Mouse (Mus musculus) embryonic facial prominence, embryonic 14.5 days (tissue): ENCODE data around the gene 6430550D23Rik. TPM values are rescaled to one million over a fixed set of nuclear protein-coding genes. Genes with fewer than 3 reads are reported as not detected.

Experiments
- ATAC-seq: fragments of 200-750 bp; cut with Nextera tagmentation; 2 replicates; pipeline ENCODE4 v1.8.0; 2017; ENCODE audit warnings: low read depth, moderate number of reproducible peaks, moderate TSS enrichment
- DNase-seq: peaks from one replicate; pipeline ENCODE4 v3.0.0-alpha.2; 2015; ENCODE audit warnings: low spot score
- H3K27ac ChIP-seq: fragments of 300-500 bp; sonication (generic); replicated peaks from 2 replicates; pipeline ENCODE4 v1.5.1; 2014; ENCODE audit warnings: low read depth, mild to moderate bottlenecking, low read length, moderate library complexity
- H3K27me3 ChIP-seq: fragments of 300-500 bp; sonication (generic); replicated peaks from 2 replicates; pipeline ENCODE4 v1.6.1; 2014; ENCODE audit warnings: low read length; ENCODE audit not compliant: control insufficient read depth, insufficient read depth
- H3K36me3 ChIP-seq: fragments of 300-500 bp; sonication (generic); 2 replicates; pipeline ENCODE4 v1.6.1; 2014; ENCODE audit warnings: low read length, mixed read lengths; ENCODE audit not compliant: control insufficient read depth, insufficient read depth
- H3K4me1 ChIP-seq: fragments of 300-500 bp; sonication (generic); 2 replicates; pipeline ENCODE4 v1.6.1; 2014; ENCODE audit warnings: antibody characterized with exemption, low read length; ENCODE audit not compliant: control insufficient read depth, insufficient read depth
- H3K4me2 ChIP-seq: fragments of 300-500 bp; sonication (generic); 2 replicates; pipeline ENCODE4 v1.6.1; 2014; ENCODE audit warnings: low read depth, mild to moderate bottlenecking, low read length, moderate library complexity, mixed read lengths
- H3K4me3 ChIP-seq: fragments of 300-500 bp; sonication (generic); 2 replicates; pipeline ENCODE4 v1.5.1; 2014; ENCODE audit warnings: low read depth, mild to moderate bottlenecking, low read length
- H3K9ac ChIP-seq: fragments of 300-500 bp; sonication (generic); 2 replicates; pipeline ENCODE4 v1.6.1; 2014; ENCODE audit warnings: low read depth, mild to moderate bottlenecking, low read length, moderate library complexity, mixed read lengths
- H3K9me3 ChIP-seq: fragments of 300-500 bp; sonication (generic); 2 replicates; pipeline ENCODE4 v1.6.1; 2016; ENCODE audit warnings: low read length; ENCODE audit not compliant: control insufficient read depth
- WGBS: fragments of 180-500 bp; shearing (Covaris S2); extraction: QIAGEN DNeasy Blood & Tissue Kit; methylation state at CpG from one replicate; pipeline ENCODE4 v1.1.7; 2014; 5-methylcytosine and 5-hydroxymethylcytosine counted together
- polyA plus RNA-seq: library from polyadenylated mRNA; unstranded; fragments of >200 nt; fragmentation: Nextera tagmentation; extraction: Ambion mirVana; gene quantifications from 2 replicates; pipeline ENCODE4 v1.2.1, GENCODE M21; 2014

The 6430550D23Rik gene
- polyA plus RNA-seq, 1 experiment from 2014 or later, result 1.4 TPM

- Histone ChIP-seq H3K4me1 (no peaks in the 10 kb centered on the region), H3K9ac (no peak overlapping the region), H3K4me2 (no peak overlapping the region), H3K4me3 (no peak overlapping the region), H3K36me3 (peaks cover 91% of the 10 kb centered on the region), H3K27ac (no peak overlapping the region), H3K9me3 (no peaks in the 10 kb centered on the region), H3K27me3 (no peaks in the 10 kb centered on the region)
- ATAC-seq (no peak), DNase-seq (no peak)
- 85% methylated on average over 6 of the region's 6 CpGs for WGBS
Measured at GRCm38 (mm10) chr2:155973348-155973747, 34.4 kb downstream of the 6430550D23Rik start.

- Histone ChIP-seq H3K27ac (no peak overlapping the region), H3K27me3 (no peaks in the 10 kb centered on the region), H3K4me2 (no peak overlapping the region), H3K9me3 (no peaks in the 10 kb centered on the region), H3K4me3 (no peak overlapping the region), H3K4me1 (no peaks in the 10 kb centered on the region), H3K9ac (no peak overlapping the region), H3K36me3 (peaks cover 69% of the 10 kb centered on the region)
- 55% methylated on average over 1 of the region's 1 CpGs for WGBS
- DNase-seq (peak; percentile 66), ATAC-seq (no peak)
Measured at GRCm38 (mm10) chr2:155962991-155963390, 44.8 kb downstream of the 6430550D23Rik start.

DNA sequence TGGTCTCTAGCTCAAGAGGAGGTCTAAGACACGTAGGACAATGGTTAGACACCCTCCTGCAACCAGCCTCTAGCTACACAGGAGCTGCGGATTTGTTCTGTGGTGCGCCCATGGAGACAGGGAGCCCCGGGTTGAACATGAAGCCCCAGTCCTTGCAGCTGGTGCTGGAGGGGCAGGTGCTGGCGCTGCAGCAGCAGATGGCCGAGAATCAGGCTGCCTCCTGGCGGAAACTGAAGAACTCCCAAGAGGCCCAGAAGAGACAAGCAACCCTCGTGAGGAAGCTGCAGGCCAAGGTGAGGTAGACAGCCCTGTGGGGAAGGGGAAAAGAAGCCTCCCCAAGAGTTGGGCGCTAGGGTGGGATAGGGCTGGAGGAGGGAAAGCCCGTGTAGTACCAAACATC lies 45.9 kb downstream of the 6430550D23Rik start:
- peaks cover 58% of the 10 kb centered on the region for H3K36me3 ChIP-seq
- H3K9ac ChIP-seq, result no peak overlapping the region
- H3K27ac ChIP-seq, result no peak overlapping the region
- H3K4me3 ChIP-seq, result no peak overlapping the region
- DNase-seq, result peak; percentile 64
- peak; percentile 41; the same call in 1 of the 2 replicates for ATAC-seq
- WGBS, result 78% methylated on average over 10 of the region's 10 CpGs
- H3K9me3 ChIP-seq, result no peaks in the 10 kb centered on the region
- no peak overlapping the region for H3K4me2 ChIP-seq
- H3K4me1 ChIP-seq, result 0 out of 2 replicates have a peak, but pooled peaks cover 5% of the 10 kb centered on the region
- H3K27me3 ChIP-seq, result no peaks in the 10 kb centered on the region

DNA sequence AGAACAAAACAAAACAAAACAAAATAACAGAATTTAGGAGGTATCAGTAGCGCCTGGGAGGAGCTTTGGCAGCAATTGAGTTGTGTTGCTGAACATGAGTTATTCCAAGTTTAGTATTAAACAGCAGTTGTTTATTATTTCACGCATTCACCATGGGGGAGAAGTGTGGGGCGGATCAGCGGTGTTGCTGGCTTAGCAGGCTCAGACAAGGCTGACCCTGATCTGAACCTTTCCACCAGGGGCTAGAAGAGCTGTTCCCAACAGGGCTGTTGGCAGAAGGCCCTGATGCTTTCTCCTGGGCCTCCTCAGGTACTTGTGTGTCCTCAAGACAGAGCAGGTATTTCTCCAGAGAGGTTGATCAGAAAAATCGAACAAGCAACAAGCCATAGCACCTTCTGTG lies 47.8 kb downstream of the 6430550D23Rik start:
- Histone ChIP-seq H3K4me2 (no peak overlapping the region), H3K9ac (no peak overlapping the region), H3K4me3 (no peak overlapping the region), H3K27ac (no peak overlapping the region), H3K9me3 (no peaks in the 10 kb centered on the region), H3K4me1 (0 out of 2 replicates have a peak, but pooled peaks cover 5% of the 10 kb centered on the region), H3K36me3 (peaks cover 41% of the 10 kb centered on the region), H3K27me3 (no peaks in the 10 kb centered on the region)
- no peak for ATAC-seq
- 80% methylated on average over 5 of the region's 5 CpGs for WGBS
- DNase-seq, result peak; percentile 30

DNA sequence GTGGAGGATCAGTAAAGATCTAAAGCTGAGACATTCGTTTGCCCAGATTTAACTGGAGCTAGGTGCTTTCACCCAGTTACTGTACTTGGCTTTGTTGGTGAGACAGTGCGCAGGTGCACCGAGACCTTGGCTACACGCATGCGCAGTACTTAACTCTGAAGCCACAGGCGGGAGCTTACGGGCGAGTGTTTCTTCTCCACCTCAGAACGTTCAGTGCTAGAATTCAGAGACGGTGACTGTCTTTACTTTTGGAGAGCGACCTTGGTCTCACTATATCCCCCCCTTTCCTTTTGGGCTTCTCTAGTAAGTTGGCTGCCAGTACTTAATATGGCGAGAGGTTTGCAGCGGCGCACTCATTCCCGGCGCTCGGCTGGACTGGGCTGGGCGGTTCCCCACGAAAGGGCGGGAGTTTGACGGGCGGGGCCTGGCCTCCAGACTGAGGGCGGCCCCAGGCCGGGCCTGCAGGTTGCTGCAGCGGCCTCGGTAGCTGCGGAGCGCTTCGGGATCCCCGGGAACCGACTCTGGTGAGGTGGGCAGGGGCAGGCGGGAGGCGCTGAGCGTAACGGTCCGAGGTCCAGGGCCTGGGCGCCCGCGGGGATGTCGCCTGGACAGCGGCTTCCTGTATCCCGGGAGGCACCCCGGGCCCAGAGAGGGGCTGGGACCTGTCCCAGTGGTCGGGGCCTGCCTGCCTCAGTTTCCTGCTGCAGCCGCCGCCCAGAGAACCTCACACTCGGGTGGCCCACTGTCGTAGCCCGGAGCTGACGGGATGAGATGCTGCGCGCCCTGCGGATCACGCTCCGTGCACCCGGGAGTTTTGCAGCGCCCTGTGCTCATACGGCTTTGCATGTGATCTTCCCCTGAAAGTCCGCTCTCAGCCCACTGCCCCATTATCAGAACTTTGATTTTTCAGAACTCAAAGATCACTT lies 51.4 kb downstream of the 6430550D23Rik start, which contains the start of gene Cep250:
TSS of gene Cep250 (plus strand) at position 325 of the 926 bp plus-strand sequence.
- H3K9me3 ChIP-seq, result no peaks in the 10 kb centered on the region
- peak within 1 kb of the TSS; percentile 90 for H3K9ac ChIP-seq
- peak within 1 kb of the TSS; percentile 72 for H3K4me3 ChIP-seq
- WGBS, result under 1% methylated on average over 29 of the region's 59 CpGs
- 0 out of 2 replicates have a peak, but pooled peaks cover 8% of the 10 kb centered on the region for H3K36me3 ChIP-seq
- DNase-seq (peak; percentile 96), ATAC-seq (peak; percentile 97)
- H3K4me1 ChIP-seq, result 0 out of 2 replicates have a peak, but pooled peaks cover 5% of the 10 kb centered on the region
- H3K27me3 ChIP-seq, result no peaks in the 10 kb centered on the region
- peak within 1 kb of the TSS; percentile 66 for H3K4me2 ChIP-seq
- H3K27ac ChIP-seq, result peak within 1 kb of the TSS; percentile 81

- peaks cover 11% of the 10 kb centered on the region; the same call in 1 of the 2 replicates for H3K4me1 ChIP-seq
- H3K9me3 ChIP-seq, result no peaks in the 10 kb centered on the region
- H3K9ac ChIP-seq, result no peak overlapping the region
- no peak overlapping the region for H3K4me3 ChIP-seq
- H3K36me3 ChIP-seq, result no peaks in the 10 kb centered on the region
- H3K4me2 ChIP-seq, result no peak overlapping the region
- peak; percentile 77 for DNase-seq
- no peak overlapping the region for H3K27ac ChIP-seq
- no peaks in the 10 kb centered on the region; the same call in 1 of the 2 replicates for H3K27me3 ChIP-seq
- no peak for ATAC-seq
Measured at GRCm38 (mm10) chr2:155952006-155952405, 55.8 kb downstream of the 6430550D23Rik start.

GRCm38 (mm10) chr2:155949362-155949761 lies 58.4 kb downstream of the 6430550D23Rik start:
- 11% methylated on average over 6 of the region's 6 CpGs for WGBS
- ATAC-seq (peak; percentile 38), DNase-seq (peak; percentile 83)
- H3K36me3 ChIP-seq, result no peaks in the 10 kb centered on the region
- H3K4me3 ChIP-seq, result no peak overlapping the region
- H3K4me1 ChIP-seq, result peaks cover 27% of the 10 kb centered on the region
- no peaks in the 10 kb centered on the region for H3K9me3 ChIP-seq
- no peak overlapping the region for H3K27ac ChIP-seq
- H3K9ac ChIP-seq, result no peak overlapping the region
- no peak overlapping the region for H3K4me2 ChIP-seq
- H3K27me3 ChIP-seq, result no peaks in the 10 kb centered on the region; the same call in 1 of the 2 replicates

GRCm38 (mm10) chr2:155947390-155948002 lies 60.3 kb downstream of the 6430550D23Rik start:
- Histone ChIP-seq H3K27ac (no peak overlapping the region), H3K4me1 (peaks cover 36% of the 10 kb centered on the region), H3K4me3 (no peak overlapping the region), H3K36me3 (no peaks in the 10 kb centered on the region), H3K27me3 (no peaks in the 10 kb centered on the region; the same call in 1 of the 2 replicates), H3K9ac (no peak overlapping the region), H3K4me2 (no peak overlapping the region), H3K9me3 (no peaks in the 10 kb centered on the region)
- ATAC-seq (no peak), DNase-seq (peak; percentile 47)
- 55% methylated on average over 5 of the region's 5 CpGs for WGBS
